Mouse (Mus musculus): ENCODE data around the gene Vipr1. TPM values are rescaled to one million over a fixed set of nuclear protein-coding genes. Genes with fewer than 3 reads are reported as not detected.

Vipr1 gene
- polyA plus RNA-seq, 1 experiment from 2014 or later, result 0.77 TPM

- no peak overlapping the region for H3K4me2 ChIP-seq
- 82% methylated on average over 2 of the region's 2 CpGs for WGBS
These were observed 40.1 kb upstream of the Vipr1 start for GRCm38 (mm10) chr9:121602381-121602780.

DNA sequence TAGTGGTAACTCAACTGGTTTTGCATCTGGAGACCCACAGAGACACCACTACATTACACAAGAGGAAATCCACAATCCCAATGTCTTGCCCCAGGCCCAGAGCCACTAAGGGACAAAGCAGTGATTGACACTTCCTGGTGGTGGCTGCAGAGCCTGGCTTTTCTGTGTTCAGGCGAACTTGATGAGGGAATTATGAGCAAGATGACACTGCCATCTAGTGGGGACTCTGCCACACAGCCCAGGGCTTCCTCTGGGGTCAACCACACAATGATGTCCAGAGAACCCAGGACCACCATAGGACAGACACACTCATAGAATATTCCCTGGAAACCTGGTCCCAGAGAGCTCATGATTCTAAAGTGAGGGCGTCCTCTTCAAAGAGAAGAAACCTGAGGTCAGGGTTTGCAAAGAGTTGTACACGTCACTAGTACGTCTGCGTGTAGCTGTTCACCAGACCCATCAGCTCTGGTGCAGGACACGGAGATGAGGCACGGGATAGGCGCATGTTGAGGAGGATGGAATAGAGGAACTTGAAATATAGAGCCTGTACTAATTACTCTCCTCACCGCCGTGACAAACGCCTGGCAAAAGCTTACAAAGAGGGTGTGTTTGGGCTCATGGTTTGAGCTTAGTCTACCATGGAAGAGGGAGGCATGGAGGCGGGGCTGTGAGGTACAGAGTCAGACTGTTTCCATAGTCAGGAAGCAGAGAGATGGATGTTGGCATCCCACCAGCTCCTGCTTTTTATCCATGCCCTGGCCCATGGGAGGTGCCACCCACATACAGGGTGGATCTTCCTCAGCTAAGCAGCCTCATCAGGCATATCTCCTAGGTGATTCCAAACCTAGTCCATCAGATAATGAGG is 36.9 kb upstream of the Vipr1 start:
- no peaks in the 10 kb centered on the region for H3K4me1 ChIP-seq (replicated peaks; ENCODE audit: control insufficient read depth, insufficient read depth, low read length)
- no peak overlapping the region for H3K27ac ChIP-seq (ENCODE audit: low read depth, low read length)
- H3K36me3 ChIP-seq (ENCODE audit: control insufficient read depth, insufficient read depth, low read length), result no peaks in the 10 kb centered on the region
- WGBS, result 52% methylated on average over 12 of the region's 12 CpGs
- H3K4me2 ChIP-seq, result no peak overlapping the region
- ATAC-seq (replicated peaks; ENCODE audit: low FRiP score), result no peak
- DNase-seq (ENCODE audit: low spot score), result peak; percentile 59
- H3K9ac ChIP-seq (ENCODE audit: low read depth, low read length), result no peak overlapping the region
- H3K27me3 ChIP-seq (replicated peaks; ENCODE audit: control insufficient read depth, insufficient read depth, low read length), result peaks cover 9% of the 10 kb centered on the region; the same call in 1 of the 2 replicates
- H3K9me3 ChIP-seq (ENCODE audit: control insufficient read depth, low read length), result no peaks in the 10 kb centered on the region
- no peak overlapping the region for H3K4me3 ChIP-seq (ENCODE audit: low read depth, low read length)

More at GRCm38 (mm10) chr9:121602381-121602780, 40.1 kb upstream of the Vipr1 start:
- H3K36me3 ChIP-seq (ENCODE audit: control insufficient read depth, insufficient read depth, low read length), result no peaks in the 10 kb centered on the region
- no peaks in the 10 kb centered on the region for H3K9me3 ChIP-seq (ENCODE audit: control insufficient read depth, low read length)
- ATAC-seq (replicated peaks; ENCODE audit: low FRiP score), result no peak
- H3K4me3 ChIP-seq (ENCODE audit: low read depth, low read length), result no peak overlapping the region
- no peak overlapping the region for H3K9ac ChIP-seq (ENCODE audit: low read depth, low read length)
- no peak for DNase-seq (ENCODE audit: low spot score)
- H3K27ac ChIP-seq (ENCODE audit: low read depth, low read length), result no peak overlapping the region
- H3K4me1 ChIP-seq (replicated peaks; ENCODE audit: control insufficient read depth, insufficient read depth, low read length), result no peaks in the 10 kb centered on the region
- H3K27me3 ChIP-seq (replicated peaks; ENCODE audit: control insufficient read depth, insufficient read depth, low read length), result peaks cover 9% of the 10 kb centered on the region; the same call in 1 of the 2 replicates

DNA sequence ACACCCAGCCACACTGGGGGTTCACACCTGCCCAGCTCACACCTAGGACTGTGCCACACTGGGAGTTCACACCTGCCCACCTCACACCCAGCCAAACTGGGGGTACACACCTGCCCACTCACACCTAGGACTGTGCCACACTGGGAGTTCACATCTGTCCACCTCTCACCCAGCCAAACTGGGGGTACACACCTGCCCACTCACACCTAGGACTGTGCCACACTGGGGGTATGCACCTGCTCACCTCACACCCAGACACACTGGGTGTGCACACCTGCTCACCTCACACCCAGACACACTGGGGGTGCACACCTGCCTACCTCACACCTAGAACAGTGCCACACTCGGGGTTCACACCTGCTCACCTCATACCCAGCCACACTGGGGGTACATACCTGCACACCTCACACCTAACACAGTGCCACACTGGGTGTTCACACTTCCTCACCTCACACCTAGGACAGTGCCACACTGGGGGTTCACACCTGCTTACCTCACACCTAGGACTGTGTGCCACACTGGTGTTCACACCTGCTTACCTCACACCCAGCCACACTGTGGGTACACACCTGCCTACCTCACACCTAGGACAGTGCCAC is 35.9 kb upstream of the Vipr1 start:
- Histone ChIP-seq H3K9me3 (ENCODE audit: control insufficient read depth, low read length) (no peaks in the 10 kb centered on the region), H3K4me1 (replicated peaks; ENCODE audit: control insufficient read depth, insufficient read depth, low read length) (no peaks in the 10 kb centered on the region), H3K9ac (ENCODE audit: low read depth, low read length) (no peak overlapping the region), H3K36me3 (ENCODE audit: control insufficient read depth, insufficient read depth, low read length) (no peaks in the 10 kb centered on the region), H3K27ac (ENCODE audit: low read depth, low read length) (no peak overlapping the region), H3K27me3 (replicated peaks; ENCODE audit: control insufficient read depth, insufficient read depth, low read length) (peaks cover 4% of the 10 kb centered on the region; the same call in 1 of the 2 replicates), H3K4me3 (ENCODE audit: low read depth, low read length) (no peak overlapping the region), H3K4me2 (no peak overlapping the region)
- DNase-seq (ENCODE audit: low spot score), result no peak
- ATAC-seq (replicated peaks; ENCODE audit: low FRiP score), result no peak; the same call in 1 of the 2 replicates
- 50% methylated on average over 1 of the region's 1 CpGs for WGBS

DNA sequence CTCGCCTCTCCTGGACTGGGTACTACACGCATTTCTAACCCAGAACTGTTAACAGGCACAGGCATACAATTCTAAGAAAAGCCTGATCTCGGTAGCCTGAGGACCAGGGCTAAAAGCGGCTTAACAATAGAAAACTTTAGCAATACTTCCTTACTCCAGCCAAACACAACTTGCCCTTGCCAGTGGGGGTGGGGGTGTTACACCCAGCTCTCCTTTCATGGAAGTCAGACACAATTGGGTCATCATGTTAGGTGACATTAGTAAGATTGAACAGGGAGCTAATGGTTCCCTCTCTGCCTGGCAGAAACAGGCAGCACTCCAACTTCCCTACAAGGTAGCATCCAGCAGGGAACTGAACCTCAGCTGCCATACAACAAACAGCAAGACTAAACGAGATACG is 33.1 kb upstream of the Vipr1 start:
- WGBS, result 61% methylated on average over 6 of the region's 6 CpGs
- no peak for DNase-seq (ENCODE audit: low spot score)
- no peak overlapping the region for H3K27ac ChIP-seq (ENCODE audit: low read depth, low read length)
- no peak overlapping the region for H3K4me2 ChIP-seq
- no peak overlapping the region for H3K9ac ChIP-seq (ENCODE audit: low read depth, low read length)
- H3K4me3 ChIP-seq (ENCODE audit: low read depth, low read length), result no peak overlapping the region
- H3K27me3 ChIP-seq (replicated peaks; ENCODE audit: control insufficient read depth, insufficient read depth, low read length), result peaks cover 5% of the 10 kb centered on the region; the same call in 1 of the 2 replicates
- no peaks in the 10 kb centered on the region for H3K4me1 ChIP-seq (replicated peaks; ENCODE audit: control insufficient read depth, insufficient read depth, low read length)
- H3K9me3 ChIP-seq (ENCODE audit: control insufficient read depth, low read length), result no peaks in the 10 kb centered on the region
- H3K36me3 ChIP-seq (ENCODE audit: control insufficient read depth, insufficient read depth, low read length), result no peaks in the 10 kb centered on the region
- ATAC-seq (replicated peaks; ENCODE audit: low FRiP score), result no peak

- no peak overlapping the region for H3K4me3 ChIP-seq (ENCODE audit: low read depth, low read length)
- peaks cover 3% of the 10 kb centered on the region for H3K27me3 ChIP-seq (replicated peaks; ENCODE audit: control insufficient read depth, insufficient read depth, low read length)
- 20% methylated on average over 5 of the region's 5 CpGs for WGBS
- H3K27ac ChIP-seq (ENCODE audit: low read depth, low read length), result no peak overlapping the region
- DNase-seq (ENCODE audit: low spot score), result no peak
- no peak overlapping the region for H3K4me2 ChIP-seq
- H3K9ac ChIP-seq (ENCODE audit: low read depth, low read length), result no peak overlapping the region
- no peaks in the 10 kb centered on the region for H3K36me3 ChIP-seq (ENCODE audit: control insufficient read depth, insufficient read depth, low read length)
- ATAC-seq (replicated peaks; ENCODE audit: low FRiP score), result no peak
- no peaks in the 10 kb centered on the region for H3K9me3 ChIP-seq (ENCODE audit: control insufficient read depth, low read length)
- H3K4me1 ChIP-seq (replicated peaks; ENCODE audit: control insufficient read depth, insufficient read depth, low read length), result no peaks in the 10 kb centered on the region
These were observed 29.3 kb upstream of the Vipr1 start for GRCm38 (mm10) chr9:121613192-121613591.

DNA sequence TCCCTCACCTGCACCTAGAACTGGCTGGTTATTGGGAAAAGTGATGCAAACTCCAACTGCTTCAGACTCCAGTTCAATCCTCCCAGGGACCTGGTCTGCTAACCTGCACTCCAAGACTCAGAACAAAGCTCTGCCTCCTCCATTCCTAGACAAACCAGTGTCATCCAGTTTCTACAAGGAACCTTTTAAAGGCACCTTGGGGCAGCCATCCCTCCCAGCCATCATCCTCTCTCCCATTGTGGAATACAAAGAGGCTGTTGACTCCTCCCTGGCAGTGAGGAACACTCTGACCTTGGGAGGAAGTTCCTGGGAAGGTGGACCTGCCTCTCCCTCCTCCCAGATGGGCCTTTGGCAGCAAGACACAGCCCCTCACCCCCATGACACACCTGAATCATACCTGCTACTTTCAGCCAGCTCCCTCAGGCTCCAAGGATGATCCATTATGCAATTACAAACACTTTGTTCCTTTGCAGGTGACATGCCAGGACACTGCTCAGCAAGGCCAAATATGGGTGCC is 28.2 kb upstream of the Vipr1 start:
- H3K27ac ChIP-seq (ENCODE audit: low read depth, low read length), result no peak overlapping the region
- H3K4me3 ChIP-seq (ENCODE audit: low read depth, low read length), result no peak overlapping the region
- H3K4me1 ChIP-seq (replicated peaks; ENCODE audit: control insufficient read depth, insufficient read depth, low read length), result no peaks in the 10 kb centered on the region
- ATAC-seq (replicated peaks; ENCODE audit: low FRiP score) (no peak), DNase-seq (ENCODE audit: low spot score) (no peak)
- H3K36me3 ChIP-seq (ENCODE audit: control insufficient read depth, insufficient read depth, low read length), result no peaks in the 10 kb centered on the region
- no peak overlapping the region for H3K4me2 ChIP-seq
- peaks cover 3% of the 10 kb centered on the region for H3K27me3 ChIP-seq (replicated peaks; ENCODE audit: control insufficient read depth, insufficient read depth, low read length)
- H3K9ac ChIP-seq (ENCODE audit: low read depth, low read length), result no peak overlapping the region
- no peaks in the 10 kb centered on the region for H3K9me3 ChIP-seq (ENCODE audit: control insufficient read depth, low read length)

GRCm38 (mm10) chr9:121616471-121616870 is 26.0 kb upstream of the Vipr1 start:
- WGBS, result 59% methylated on average over 3 of the region's 3 CpGs
- Histone ChIP-seq H3K36me3 (ENCODE audit: control insufficient read depth, insufficient read depth, low read length) (no peaks in the 10 kb centered on the region), H3K27me3 (replicated peaks; ENCODE audit: control insufficient read depth, insufficient read depth, low read length) (peaks cover 3% of the 10 kb centered on the region), H3K4me3 (ENCODE audit: low read depth, low read length) (no peak overlapping the region), H3K4me2 (no peak overlapping the region), H3K9me3 (ENCODE audit: control insufficient read depth, low read length) (no peaks in the 10 kb centered on the region), H3K9ac (ENCODE audit: low read depth, low read length) (no peak overlapping the region), H3K27ac (ENCODE audit: low read depth, low read length) (no peak overlapping the region), H3K4me1 (replicated peaks; ENCODE audit: control insufficient read depth, insufficient read depth, low read length) (no peaks in the 10 kb centered on the region)
- ATAC-seq (replicated peaks; ENCODE audit: low FRiP score) (no peak), DNase-seq (ENCODE audit: low spot score) (no peak)

DNA sequence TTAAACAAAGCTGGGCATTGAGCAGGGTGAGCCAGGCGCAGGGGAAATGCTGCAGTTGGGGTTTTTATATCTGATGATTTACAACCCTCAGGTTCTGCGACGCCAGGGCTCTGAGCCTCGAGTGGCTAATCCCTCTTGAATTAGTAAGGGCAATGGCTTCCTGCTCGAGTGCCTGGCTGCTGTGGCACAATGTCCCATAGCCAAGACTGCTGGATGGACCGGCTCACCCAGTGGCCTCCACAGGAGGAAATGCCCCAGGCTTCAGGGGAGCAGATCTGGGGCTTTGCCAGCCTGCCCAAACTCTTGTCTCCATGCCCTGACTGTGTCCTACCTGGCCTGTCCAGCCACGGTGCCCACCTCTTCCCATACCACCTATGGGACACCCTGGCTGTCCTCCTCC is 23.1 kb upstream of the Vipr1 start:
- Histone ChIP-seq H3K4me2 (no peak overlapping the region), H3K9me3 (ENCODE audit: control insufficient read depth, low read length) (no peaks in the 10 kb centered on the region), H3K4me3 (ENCODE audit: low read depth, low read length) (no peak overlapping the region), H3K27ac (ENCODE audit: low read depth, low read length) (no peak overlapping the region), H3K9ac (ENCODE audit: low read depth, low read length) (no peak overlapping the region), H3K4me1 (replicated peaks; ENCODE audit: control insufficient read depth, insufficient read depth, low read length) (no peaks in the 10 kb centered on the region), H3K36me3 (ENCODE audit: control insufficient read depth, insufficient read depth, low read length) (no peaks in the 10 kb centered on the region), H3K27me3 (replicated peaks; ENCODE audit: control insufficient read depth, insufficient read depth, low read length) (no peaks in the 10 kb centered on the region; the same call in 1 of the 2 replicates)
- ATAC-seq (replicated peaks; ENCODE audit: low FRiP score) (no peak), DNase-seq (ENCODE audit: low spot score) (no peak)
- 57% methylated on average over 7 of the region's 7 CpGs for WGBS
